Comparison of ENCODE assay signal across 9 mouse cellular contexts in genomic region chr12:46399653-46399975, GRCm38 (mm10).
A peak's percentile ranks its signal among the peaks of the same experiment; 100 is the strongest.
DNase-seq lines count a peak whose midpoint lies in the region; ATAC-seq and TF ChIP-seq lines count a peak whose summit lies in the region.
"Had no signal": no experiment of that assay in that cellular context is flagged by ENCODE, and none has a peak within 500 bp of the region (broad histone marks: within the 10 kb centered on the region; RNA-seq: fewer than 3 reads in every experiment).

No protein-coding gene starts in this region.

- H3K27ac ChIP-seq in lung, embryonic 14.5 days (ENCODE audit: low read depth): no peak overlapping the region
- peak overlapping the region; percentile 88 for H3K27ac ChIP-seq in hindbrain, embryonic 15.5 days (replicated peaks)
- no peak overlapping the region for H3K27ac ChIP-seq in midbrain, embryonic 11.5 days (ENCODE audit: low read depth, low read length)

- TF ChIP-seq CTCF in lung, embryonic 14.5 days (IDR thresholded peaks at IDR 0.05; ENCODE audit: low read depth): no peak

- no peaks in the 10 kb centered on the region for H3K36me3 ChIP-seq in lung, embryonic 14.5 days (ENCODE audit: insufficient read depth)
- no peaks in the 10 kb centered on the region for H3K36me3 ChIP-seq in hindbrain, embryonic 15.5 days
- no peaks in the 10 kb centered on the region for H3K36me3 ChIP-seq in midbrain, embryonic 11.5 days (ENCODE audit: control insufficient read depth, insufficient read depth, low read length)

- H3K4me2 ChIP-seq in lung, embryonic 14.5 days: peak overlapping the region; percentile 84
- peak overlapping the region; percentile 84 for H3K4me2 ChIP-seq in hindbrain, embryonic 15.5 days
- peak overlapping the region; percentile 81 for H3K4me2 ChIP-seq in midbrain, embryonic 11.5 days

- DNase-seq in cerebellum, adult 11-12 months: no peak
- DNase-seq in lung, embryonic 14.5 days: peak; percentile 58
- no peak for DNase-seq in lung, postnatal 14 days
- DNase-seq in midbrain, embryonic 11.5 days (ENCODE audit: low spot score, missing footprints): peak; percentile 96
- DNase-seq in urinary bladder, postnatal 36 days (ENCODE audit: low spot score in 2 of 2): no peak
- no peak for DNase-seq in urinary bladder, adult 2 months (ENCODE audit: low spot score)

- H3K4me1 ChIP-seq in lung, embryonic 14.5 days (ENCODE audit: insufficient read depth): no peaks in the 10 kb centered on the region
- peaks cover 8% of the 10 kb centered on the region for H3K4me1 ChIP-seq in hindbrain, embryonic 15.5 days (replicated peaks)
- no peaks in the 10 kb centered on the region; the same call in 1 of the 2 replicates for H3K4me1 ChIP-seq in midbrain, embryonic 11.5 days (ENCODE audit: control insufficient read depth, insufficient read depth, low read length)

- 2% methylated on average over 14 of the region's 14 CpGs for WGBS in lung, embryonic 14.5 days
- 0% methylated on average over 14 of the region's 14 CpGs for WGBS in hindbrain, embryonic 15.5 days
- WGBS in midbrain, embryonic 11.5 days: 1% methylated on average over 14 of the region's 14 CpGs

- no peaks in the 10 kb centered on the region for H3K9me3 ChIP-seq in lung, embryonic 14.5 days (ENCODE audit: low read depth, low read length)
- no peaks in the 10 kb centered on the region for H3K9me3 ChIP-seq in hindbrain, embryonic 15.5 days
- H3K9me3 ChIP-seq in midbrain, embryonic 11.5 days (ENCODE audit: control insufficient read depth, low read length): no peaks in the 10 kb centered on the region

- peak; percentile 53; the same call in 1 of the 2 replicates for ATAC-seq in cerebellum, adult (ENCODE audit: insufficient number of reproducible peaks, low FRiP score, low TSS enrichment)
- ATAC-seq in lung, embryonic 14.5 days (ENCODE audit: insufficient read depth): peak; percentile 89
- ATAC-seq in hindbrain, embryonic 15.5 days (ENCODE audit: low FRiP score, low read depth): peak; percentile 89
- peak; percentile 87 for ATAC-seq in midbrain, embryonic 11.5 days (ENCODE audit: low FRiP score)

- peak overlapping the region; percentile 44 for H3K4me3 ChIP-seq in lung, embryonic 14.5 days (ENCODE audit: low read depth, low read length)
- peak overlapping the region; percentile 48 for H3K4me3 ChIP-seq in hindbrain, embryonic 15.5 days
- peak overlapping the region; percentile 49 for H3K4me3 ChIP-seq in midbrain, embryonic 11.5 days (ENCODE audit: low read depth, low read length)
- H3K4me3 ChIP-seq: myocyte had no signal

- peak overlapping the region; percentile 42 for H3K9ac ChIP-seq in lung, embryonic 14.5 days
- H3K9ac ChIP-seq in hindbrain, embryonic 15.5 days: peak overlapping the region; percentile 61
- H3K9ac ChIP-seq in midbrain, embryonic 11.5 days (ENCODE audit: low read length): peak overlapping the region; percentile 76

- peaks cover 7% of the 10 kb centered on the region; the same call in 1 of the 2 replicates for H3K27me3 ChIP-seq in lung, embryonic 14.5 days (ENCODE audit: insufficient read depth, low read length)
- no peaks in the 10 kb centered on the region for H3K27me3 ChIP-seq in hindbrain, embryonic 15.5 days
- no peaks in the 10 kb centered on the region for H3K27me3 ChIP-seq in midbrain, embryonic 11.5 days (ENCODE audit: control insufficient read depth, insufficient read depth, low read length)

Comparison
In these comparisons a context has a peak if more than half of its experiments do, and no peak if none do; other contexts are left out.
1. DNase-seq: peak in lung, embryonic 14.5 days (single experiment) and midbrain, embryonic 11.5 days (single experiment); none in cerebellum, adult 11-12 months (single experiment), lung, postnatal 14 days (single experiment), urinary bladder, postnatal 36 days (0 of 2) and urinary bladder, adult 2 months (single experiment).
2. Peak in every context shown above with its lines, with median percentiles within 50 percentile points of each other: ATAC-seq, H3K4me2 ChIP-seq, H3K4me3 ChIP-seq and H3K9ac ChIP-seq.